In the genomic region with DNA sequence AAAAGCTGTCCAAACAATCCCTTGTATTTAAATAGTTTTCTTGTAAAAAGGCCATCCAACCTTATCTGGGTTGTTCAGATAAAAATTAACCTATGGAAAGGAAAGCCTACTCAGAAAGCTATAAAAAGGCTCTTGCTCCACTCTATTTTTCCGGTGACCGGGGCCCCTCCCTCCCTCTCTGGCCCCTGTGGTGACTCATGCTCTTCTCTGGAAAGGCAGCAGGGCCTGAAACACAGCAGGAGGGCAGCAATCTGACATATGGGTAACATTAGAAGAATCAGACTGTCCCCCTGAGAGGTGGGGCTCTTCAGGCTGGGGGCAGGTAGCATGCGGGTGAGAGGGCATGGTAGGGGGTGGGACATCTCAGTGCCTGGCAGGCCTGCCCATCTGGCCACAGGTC, we compare ENCODE assay signal across 9 mouse cellular contexts.
DNase-seq lines count a peak whose midpoint lies in the region; ATAC-seq and TF ChIP-seq lines count a peak whose summit lies in the region.
"Had no signal": no experiment of that assay in that cellular context is flagged by ENCODE, and none has a peak within 500 bp of the region (broad histone marks: within the 10 kb centered on the region; RNA-seq: fewer than 3 reads in every experiment).

No protein-coding gene starts in this region.

- no peak overlapping the region for H3K4me2 ChIP-seq in forebrain, embryonic 16.5 days (ENCODE audit: low read length)
- H3K4me2 ChIP-seq in liver, embryonic 13.5 days = no peak overlapping the region
- no peak overlapping the region for H3K4me2 ChIP-seq in stomach, embryonic 16.5 days (ENCODE audit: low read depth, low read length)
- H3K4me2 ChIP-seq: neural tube, embryonic 13.5 days had no signal

- H3K36me3 ChIP-seq in forebrain, embryonic 16.5 days (ENCODE audit: control insufficient read depth, insufficient read depth) = no peaks in the 10 kb centered on the region
- no peaks in the 10 kb centered on the region for H3K36me3 ChIP-seq in liver, embryonic 13.5 days
- H3K36me3 ChIP-seq in stomach, embryonic 16.5 days (ENCODE audit: control insufficient read depth, insufficient read depth, low read length) = no peaks in the 10 kb centered on the region
- H3K36me3 ChIP-seq: neural tube, embryonic 13.5 days had no signal

- no peaks in the 10 kb centered on the region for H3K9me3 ChIP-seq in forebrain, embryonic 16.5 days (ENCODE audit: control insufficient read depth, low read length)
- H3K9me3 ChIP-seq in liver, embryonic 13.5 days (replicated peaks) = no peaks in the 10 kb centered on the region
- no peaks in the 10 kb centered on the region for H3K9me3 ChIP-seq in stomach, embryonic 16.5 days (replicated peaks; ENCODE audit: control insufficient read depth, low read length)
- H3K9me3 ChIP-seq: neural tube, embryonic 13.5 days had no signal

- no peaks in the 10 kb centered on the region for H3K27me3 ChIP-seq in forebrain, embryonic 16.5 days (replicated peaks; ENCODE audit: control insufficient read depth, insufficient read depth, low read length)
- peaks cover 5% of the 10 kb centered on the region; the same call in 1 of the 2 replicates for H3K27me3 ChIP-seq in liver, embryonic 13.5 days
- no peaks in the 10 kb centered on the region for H3K27me3 ChIP-seq in stomach, embryonic 16.5 days (ENCODE audit: control insufficient read depth, insufficient read depth, low read length)
- H3K27me3 ChIP-seq: neural tube, embryonic 13.5 days had no signal

- TF ChIP-seq CTCF in left cerebral cortex, adult 2 months (IDR thresholded peaks at IDR 0.05) = no peak

- no peak for ATAC-seq in forebrain, embryonic 16.5 days
- ATAC-seq in hematopoietic stem cell, adult 5-6 weeks (replicated peaks in 1 of 2; ENCODE audit: insufficient read depth in 1 of 2, low FRiP score in 2 of 2, low TSS enrichment in 1 of 2, low read depth in 1 of 2, poor library complexity in 2 of 2, severe bottlenecking in 2 of 2) = peak; percentile 44 to 72; a peak in 3 of 4 replicates
- peak; percentile 16; the same call in 1 of the 2 replicates for ATAC-seq in liver, embryonic 13.5 days (ENCODE audit: low read depth)
- peak; percentile 74 for ATAC-seq in stomach, embryonic 16.5 days (ENCODE audit: insufficient read depth, low FRiP score)

- 46% methylated on average over 3 of the region's 3 CpGs for WGBS in forebrain, embryonic 16.5 days
- WGBS in liver, embryonic 13.5 days (ENCODE audit: insufficient replicate concordance) = 5% methylated on average over 3 of the region's 3 CpGs
- 22% methylated on average over 3 of the region's 3 CpGs for WGBS in stomach, embryonic 16.5 days

- intact Hi-C loops in left cerebral cortex, adult 2 months (cut with DNase I) = loop anchor here (1.0 to 10.0 kb wide), 5 partner anchors 54 to 164 kb away; no protein-coding TSS in a partner anchor

- peaks cover 29% of the 10 kb centered on the region for H3K4me1 ChIP-seq in forebrain, embryonic 16.5 days (replicated peaks; ENCODE audit: control insufficient read depth, insufficient read depth, low read length)
- peaks cover 61% of the 10 kb centered on the region for H3K4me1 ChIP-seq in liver, embryonic 13.5 days (replicated peaks)
- H3K4me1 ChIP-seq in stomach, embryonic 16.5 days (ENCODE audit: control insufficient read depth, insufficient read depth, low read length) = peaks cover 41% of the 10 kb centered on the region

- peak; percentile 87 for DNase-seq in Muller cell, postnatal 12 days (ENCODE audit: inconsistent ontology term)
- peak; percentile 83 to 87 for DNase-seq in adrenal gland, postnatal 36 days
- DNase-seq in liver, embryonic 13.5 days = no peak
- no peak for DNase-seq in right cerebral cortex, postnatal 36 days (ENCODE audit: low spot score in 2 of 2)
- no peak for DNase-seq in left cerebral cortex, adult 2 months (ENCODE audit: extremely low spot score in 1 of 2, low spot score in 2 of 2)

- H3K4me3 ChIP-seq in forebrain, embryonic 16.5 days (replicated peaks; ENCODE audit: low read length) = no peak overlapping the region
- H3K4me3 ChIP-seq in liver, embryonic 13.5 days (replicated peaks) = no peak overlapping the region
- no peak overlapping the region for H3K4me3 ChIP-seq in stomach, embryonic 16.5 days (replicated peaks; ENCODE audit: low read length)
- no peak overlapping the region for H3K4me3 ChIP-seq in left cerebral cortex, adult 2 months
- H3K4me3 ChIP-seq: neural tube, embryonic 13.5 days had no signal

- H3K9ac ChIP-seq in forebrain, embryonic 16.5 days (replicated peaks; ENCODE audit: low read depth, low read length) = no peak overlapping the region
- no peak overlapping the region for H3K9ac ChIP-seq in liver, embryonic 13.5 days
- peak overlapping the region; percentile 56 for H3K9ac ChIP-seq in stomach, embryonic 16.5 days (ENCODE audit: low read length)
- H3K9ac ChIP-seq: neural tube, embryonic 13.5 days had no signal

- peak overlapping the region; percentile 58 for H3K27ac ChIP-seq in forebrain, embryonic 16.5 days (ENCODE audit: low read length)
- peak overlapping the region; percentile 20 for H3K27ac ChIP-seq in liver, embryonic 13.5 days
- H3K27ac ChIP-seq in stomach, embryonic 16.5 days (ENCODE audit: low read length) = peak overlapping the region; percentile 86
- no peak overlapping the region; the same call in none of the 2 replicates for H3K27ac ChIP-seq in left cerebral cortex, adult 2 months
- H3K27ac ChIP-seq: neural tube, embryonic 13.5 days had no signal

Comparison
In these comparisons a context has a peak if more than half of its experiments do, and no peak if none do; other contexts are left out.
1. DNase-seq: peak in Muller cell, postnatal 12 days (single experiment) and adrenal gland, postnatal 36 days (2 of 2); none in liver, embryonic 13.5 days (single experiment), right cerebral cortex, postnatal 36 days (0 of 2) and left cerebral cortex, adult 2 months (0 of 2).